Mouse (Mus musculus) liver, adult 2 months (tissue): ENCODE results near the gene Bean1.

Source experiments
- CTCF ChIP-seq: fragments of 200-500 bp; IDR thresholded peaks from 2 replicates; pipeline ENCODE4 v1.5.1; 2011; ENCODE audit warnings: low read depth, low read length, control low read depth
- POLR2A ChIP-seq: fragments of 200-500 bp; IDR thresholded peaks from 2 replicates; pipeline ENCODE4 v1.6.1; 2011; ENCODE audit warnings: low read length, control low read depth; ENCODE audit not compliant: insufficient read depth; ENCODE audit errors: extremely low read depth

DNA sequence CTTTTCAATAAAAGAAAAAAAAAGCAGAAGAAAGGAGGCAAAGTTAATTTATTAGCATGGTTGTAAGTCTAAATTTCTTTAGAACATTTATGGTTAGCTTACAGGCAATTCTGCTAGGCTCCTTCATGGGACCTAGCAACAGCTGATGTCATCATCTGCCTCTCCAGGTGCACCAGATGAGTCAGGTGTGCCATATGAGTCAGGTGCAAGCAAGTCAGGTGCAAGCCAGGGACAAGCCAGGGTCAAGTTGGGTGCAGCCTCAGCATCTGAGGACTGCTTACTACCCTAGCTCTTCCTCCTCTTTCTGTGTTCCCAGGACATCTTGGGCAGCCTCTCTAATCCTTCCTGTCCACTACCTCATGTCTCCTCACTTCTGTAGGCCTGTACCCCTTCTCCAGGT lies 98.1 kb downstream of the Bean1 start:
- no peak for TF ChIP-seq CTCF
- no peak for TF ChIP-seq POLR2A
